Mouse (Mus musculus) Patski (cell line): ENCODE measurements around the gene Carhsp1. TPM values are rescaled to one million over a fixed set of nuclear protein-coding genes. Genes with fewer than 3 reads are reported as not detected.

ENCODE experiments used
- ATAC-seq: fragments of 100-300 bp; one replicate; pipeline ENCODE4 v1.8.0; 2021
- CTCF ChIA-PET: fragments of 350-600 bp; sonication (Branson Sonifier 250); formaldehyde crosslinking; loops from one replicate; lab custom pipeline; 2022; ENCODE audit warnings: inconsistent platforms; lab: Charles Lee
- POLR2A ChIA-PET: fragments of 350-600 bp; sonication (Branson Sonifier 250); formaldehyde crosslinking; loops from one replicate; lab custom pipeline; 2022; ENCODE audit warnings: antibody characterized with exemption, inconsistent platforms; lab: Charles Lee
- DNase-seq: peaks from one replicate; pipeline ENCODE4 v3.0.0-alpha.2; 2011; ENCODE audit warnings: low read depth, low spot score
- H3K27me3 ChIP-seq: fragments of 371-371 bp; one replicate; pipeline ENCODE4 v1.5.1; 2021
- CTCF ChIP-seq: fragments of 100-300 bp; IDR thresholded peaks from one replicate; pipeline ENCODE4 v1.5.1; 2021
- in situ Hi-C: fragments of 300-500 bp; cut with MboI; formaldehyde crosslinking; loops from 3 replicates; pipeline ENCODE4 v1.11.1; 2018; ENCODE audit warnings: low pct_unique_long_range_greater_than_20kb, mixed read lengths
- polyA plus RNA-seq: library from polyadenylated mRNA; unstranded; gene quantifications from one replicate; pipeline ENCODE4 v1.2.3, GENCODE M21; 2021

Gene Carhsp1
- polyA plus RNA-seq, 1 experiment from 2014 or later: 92.6 TPM

GRCm38 (mm10) chr16:8655108-8655507 is 16.8 kb downstream of the Carhsp1 start:
- no peak for ATAC-seq
- H3K27me3 ChIP-seq: no peaks in the 10 kb centered on the region
- DNase-seq: no peak
- TF ChIP-seq CTCF: no peak
- ChIA-PET CTCF (interaction anchor here (0.8 to 1.5 kb wide), 2 partner anchors 12 to 16 kb away, joined by 3 read pairs; no protein-coding TSS in a partner anchor), POLR2A (no interaction called here)
- in situ Hi-C loops: no loop called here

DNA sequence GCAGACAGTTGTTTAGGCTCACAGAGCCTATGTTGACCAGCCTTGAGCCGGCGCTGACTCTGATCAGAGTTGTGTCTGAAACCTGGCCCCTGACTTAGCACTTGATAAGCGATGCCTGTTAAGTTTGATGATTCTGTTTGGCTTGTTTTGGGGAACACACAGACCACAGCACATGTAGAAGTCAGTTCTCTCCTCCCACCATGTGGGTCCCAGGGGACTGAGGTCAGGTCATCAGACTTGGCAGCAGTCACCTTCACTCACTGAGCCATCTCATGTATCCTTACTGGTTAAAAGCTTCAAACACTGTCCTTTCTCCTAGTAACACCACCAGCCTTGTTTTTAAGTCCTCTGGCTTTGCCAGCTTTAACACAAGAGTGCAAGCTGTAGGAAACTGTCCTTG is 21.9 kb downstream of the Carhsp1 start:
- DNase-seq (no peak), ATAC-seq (no peak)
- ChIA-PET POLR2A (interaction anchor here (1.3 kb wide), 1 partner anchor 20 kb away, joined by 3 read pairs; no protein-coding TSS in a partner anchor), CTCF (no interaction called here)
- H3K27me3 ChIP-seq: no peaks in the 10 kb centered on the region
- in situ Hi-C loops: no loop called here
- TF ChIP-seq CTCF: no peak

DNA sequence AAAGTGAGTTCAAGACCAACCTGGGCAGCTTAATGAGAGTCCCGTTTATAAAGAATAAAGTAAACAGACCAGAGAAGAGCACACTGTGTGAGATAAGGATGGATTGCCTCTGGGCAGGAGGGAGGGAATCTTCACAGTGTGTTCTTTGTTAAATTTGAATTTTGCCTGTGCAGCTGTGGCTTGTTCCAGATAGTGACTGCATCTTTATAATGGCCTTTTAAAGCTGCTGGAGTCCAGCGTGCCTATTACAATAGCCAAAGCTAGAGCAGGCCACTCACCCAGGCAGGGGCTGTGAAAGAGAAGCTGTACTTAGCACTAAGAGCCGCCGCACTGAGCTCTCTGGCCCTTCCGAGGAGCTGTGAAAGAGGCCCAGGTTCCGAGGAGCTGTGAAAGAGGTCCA is 26.4 kb downstream of the Carhsp1 start:
- CTCF ChIA-PET: interaction anchor here (1.2 kb wide), 1 partner anchor 14 kb away, joined by 3 read pairs; no protein-coding TSS in a partner anchor
- no peak for DNase-seq
- POLR2A ChIA-PET: no interaction called here

GRCm38 (mm10) chr16:8643855-8644254 is 28.1 kb downstream of the Carhsp1 start:
- H3K27me3 ChIP-seq: no peaks in the 10 kb centered on the region
- no peak for TF ChIP-seq CTCF
- DNase-seq: no peak
- CTCF ChIA-PET: interaction anchor here (1.5 to 2.0 kb wide), 3 partner anchors 11 to 26 kb away, joined by 3 to 8 read pairs (median 6); no protein-coding TSS in a partner anchor
- in situ Hi-C loops: loop anchor here (5.0 kb wide), 1 partner anchor 152 kb away; no protein-coding TSS in a partner anchor
- POLR2A ChIA-PET: no interaction called here
- peak; percentile 90 for ATAC-seq

More for the DNA sequence above, 26.4 kb downstream of the Carhsp1 start:
- no peak for ATAC-seq
- no peaks in the 10 kb centered on the region for H3K27me3 ChIP-seq
- in situ Hi-C loops: no loop called here
- TF ChIP-seq CTCF: no peak

- in situ Hi-C loops: loop anchor here (5.0 kb wide), 2 partner anchors 38 to 147 kb away; no protein-coding TSS in a partner anchor
- POLR2A ChIA-PET: interaction anchor here (1.2 kb wide), 1 partner anchor 33 kb away, joined by 3 read pairs; the partner anchor contains the start of gene Carhsp1
- no peak for TF ChIP-seq CTCF
- no peak for ATAC-seq
- CTCF ChIA-PET: no interaction called here
- DNase-seq: no peak
- no peaks in the 10 kb centered on the region for H3K27me3 ChIP-seq
Measured at GRCm38 (mm10) chr16:8639466-8640191, 32.3 kb downstream of the Carhsp1 start.

GRCm38 (mm10) chr16:8638131-8638530 is 33.8 kb downstream of the Carhsp1 start:
- in situ Hi-C loops: loop anchor here (5.0 kb wide), 1 partner anchor 39 kb away; no protein-coding TSS in a partner anchor
- no peaks in the 10 kb centered on the region for H3K27me3 ChIP-seq
- CTCF ChIA-PET: no interaction called here
- no peak for TF ChIP-seq CTCF
- ATAC-seq: no peak
- POLR2A ChIA-PET: interaction anchor here (1.2 kb wide), 1 partner anchor 34 kb away, joined by 3 read pairs; the partner anchor contains the start of gene Carhsp1
- no peak for DNase-seq

DNA sequence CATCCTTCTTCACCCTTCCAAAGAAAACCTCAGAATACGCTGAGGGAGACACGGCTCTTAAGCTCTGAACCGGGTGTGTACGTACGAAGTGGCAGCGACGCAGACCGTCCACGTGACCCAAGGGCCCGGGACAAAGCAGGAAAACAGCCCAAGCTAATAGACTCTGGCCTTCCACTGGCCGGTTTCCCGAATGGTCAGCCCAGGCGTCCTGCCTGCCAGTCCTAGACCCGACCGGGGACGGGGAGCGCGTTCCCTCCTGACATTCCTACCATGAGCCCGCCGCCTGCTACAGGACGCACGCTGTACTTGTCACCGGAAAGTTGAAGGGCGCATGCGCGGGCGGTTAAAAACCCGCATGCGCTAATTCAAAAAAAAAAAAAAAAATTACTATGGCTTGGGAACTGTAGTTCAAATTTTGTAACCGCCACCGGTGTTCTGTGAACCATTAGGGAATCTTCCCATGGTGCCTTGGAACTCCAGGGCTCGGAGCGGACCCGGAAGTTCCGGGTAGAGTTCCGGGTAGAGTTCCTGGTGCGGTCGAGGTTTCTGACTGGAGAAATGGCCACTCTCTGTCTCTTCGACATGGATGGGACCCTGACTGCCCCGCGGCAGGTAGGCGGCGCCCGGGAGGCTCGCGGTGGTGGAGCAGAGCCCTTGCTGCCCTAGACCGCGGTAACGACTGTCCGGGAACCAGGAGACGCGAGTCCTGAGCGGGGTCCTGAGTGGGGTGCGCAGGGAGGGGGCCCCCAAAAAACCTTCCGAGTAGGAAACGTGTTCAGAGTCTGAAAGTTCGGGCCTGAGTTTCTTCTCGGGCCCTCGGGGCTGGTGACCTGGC is 34.5 kb downstream of the Carhsp1 start, which contains the start of the genes Pmm2 and Tmem186:
Gene Pmm2, plus strand, starts transcription at position 458 of the 835 bp plus-strand sequence.
Gene Tmem186, minus strand, starts transcription at position 496 of the 835 bp plus-strand sequence.
- CTCF ChIA-PET: interaction anchor here (1.3 kb wide), 1 partner anchor 225 kb away, joined by 3 read pairs; no protein-coding TSS in a partner anchor

DNA sequence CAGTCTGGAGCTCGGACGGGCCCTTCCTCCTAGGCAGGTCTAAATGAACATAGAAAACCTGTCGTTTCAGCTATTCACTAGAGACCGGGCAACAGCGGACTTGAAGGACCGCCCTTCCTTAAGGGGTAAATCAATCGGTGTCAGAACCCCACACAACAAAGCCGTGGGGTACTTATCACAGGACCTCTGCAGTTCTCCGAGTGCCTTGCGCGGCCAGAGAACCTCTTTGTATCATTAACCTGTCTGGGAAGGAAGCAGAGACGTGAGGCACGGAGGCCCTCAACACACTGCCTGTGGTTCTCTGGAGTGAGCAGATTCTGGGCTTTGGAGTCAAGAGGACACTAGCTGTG is 35.1 kb downstream of the Carhsp1 start:
- in situ Hi-C loops: loop anchor here (5.0 kb wide), 1 partner anchor 40 kb away; no protein-coding TSS in a partner anchor
- CTCF ChIA-PET: interaction anchor here (1.3 kb wide), 1 partner anchor 225 kb away, joined by 3 read pairs; no protein-coding TSS in a partner anchor
- peak; percentile 15 for ATAC-seq
- POLR2A ChIA-PET: interaction anchor here (0.6 to 0.7 kb wide), 2 partner anchors 10 to 50 kb away, joined by 3 to 4 read pairs; no protein-coding TSS in a partner anchor
- no peak for DNase-seq
- H3K27me3 ChIP-seq: no peaks in the 10 kb centered on the region
- no peak for TF ChIP-seq CTCF

More for the DNA sequence above, 34.5 kb downstream of the Carhsp1 start, which contains the start of the genes Pmm2 and Tmem186:
- DNase-seq: peak; percentile 82
- ATAC-seq: peak; percentile 90
- POLR2A ChIA-PET: interaction anchor here (0.6 to 0.7 kb wide), 2 partner anchors 10 to 51 kb away, joined by 3 to 4 read pairs; no protein-coding TSS in a partner anchor
- TF ChIP-seq CTCF: no peak
- in situ Hi-C loops: loop anchor here (5.0 kb wide), 1 partner anchor 40 kb away; no protein-coding TSS in a partner anchor
- H3K27me3 ChIP-seq: no peaks in the 10 kb centered on the region

- ATAC-seq: no peak
- DNase-seq: no peak
- TF ChIP-seq CTCF: no peak
- CTCF ChIA-PET: interaction anchor here (1.3 kb wide), 1 partner anchor 19 kb away, joined by 3 read pairs; no protein-coding TSS in a partner anchor
- H3K27me3 ChIP-seq: no peaks in the 10 kb centered on the region
- POLR2A ChIA-PET: no interaction called here
- in situ Hi-C loops: no loop called here
Measured at GRCm38 (mm10) chr16:8631428-8631827, 40.5 kb downstream of the Carhsp1 start.

DNA sequence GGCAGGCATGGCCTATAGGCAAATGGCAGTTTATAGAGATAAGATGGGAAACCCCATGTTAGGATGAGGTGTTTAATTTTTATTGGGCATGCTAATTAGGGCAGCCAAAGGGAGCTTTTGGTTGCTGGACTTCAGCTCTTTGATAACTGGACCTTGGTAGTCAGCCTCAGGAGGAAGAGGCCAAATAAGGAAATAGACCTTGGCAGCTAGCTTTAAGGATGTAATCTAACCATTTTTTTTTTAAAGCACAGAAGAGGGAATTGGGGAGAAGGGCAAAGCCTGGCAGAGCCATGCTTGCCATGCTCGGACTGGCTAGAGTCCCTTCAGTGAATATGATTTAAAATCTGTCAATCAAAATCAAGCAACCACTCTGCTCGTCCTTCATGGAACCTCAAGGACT is 41.5 kb downstream of the Carhsp1 start:
- ChIA-PET POLR2A (no interaction called here), CTCF (no interaction called here)
- no peak for DNase-seq
- H3K27me3 ChIP-seq: no peaks in the 10 kb centered on the region
- in situ Hi-C loops: no loop called here
- no peak for ATAC-seq
- TF ChIP-seq CTCF: no peak
